Mouse (Mus musculus): Measurements from ENCODE around the gene Svopl. TPM values are rescaled to one million over a fixed set of nuclear protein-coding genes. Genes with fewer than 3 reads are reported as not detected.

Svopl gene
- polyA plus RNA-seq, 1 experiment from 2014 or later, result 2.4 TPM

DNA sequence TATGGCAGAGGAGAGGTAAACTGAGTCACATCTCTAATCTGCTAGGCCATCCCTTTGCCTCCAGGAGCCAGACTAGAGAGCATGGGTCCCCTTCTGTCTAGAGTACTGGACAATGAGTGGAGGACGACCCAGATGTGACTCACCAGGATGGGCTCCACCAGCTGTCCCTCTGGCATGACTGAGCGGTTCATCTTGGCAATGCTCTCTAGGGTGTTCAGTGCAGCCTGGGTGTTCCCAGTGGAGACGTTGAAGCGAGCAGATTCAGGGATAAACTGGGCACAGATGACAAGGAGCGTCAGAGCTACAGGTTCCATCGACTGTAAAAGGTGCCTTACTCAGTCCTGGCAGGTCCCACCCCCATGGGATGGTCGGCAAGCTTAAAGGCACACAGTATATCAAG lies 25.4 kb downstream of the Svopl start:
- Histone ChIP-seq H3K4me3 (no peak overlapping the region), H3K27me3 (replicated peaks; ENCODE audit: low read depth, poor library complexity, severe bottlenecking) (no peaks in the 10 kb centered on the region), H3K4me1 (peaks cover 4% of the 10 kb centered on the region; the same call in 1 of the 2 replicates), H3K9me3 (no peaks in the 10 kb centered on the region), H3K36me3 (replicated peaks) (no peaks in the 10 kb centered on the region), H3K27ac (replicated peaks) (no peak overlapping the region)
- WGBS, result 84% methylated on average over 7 of the region's 7 CpGs
- DNase-seq (ENCODE audit: low spot score), result no peak

DNA sequence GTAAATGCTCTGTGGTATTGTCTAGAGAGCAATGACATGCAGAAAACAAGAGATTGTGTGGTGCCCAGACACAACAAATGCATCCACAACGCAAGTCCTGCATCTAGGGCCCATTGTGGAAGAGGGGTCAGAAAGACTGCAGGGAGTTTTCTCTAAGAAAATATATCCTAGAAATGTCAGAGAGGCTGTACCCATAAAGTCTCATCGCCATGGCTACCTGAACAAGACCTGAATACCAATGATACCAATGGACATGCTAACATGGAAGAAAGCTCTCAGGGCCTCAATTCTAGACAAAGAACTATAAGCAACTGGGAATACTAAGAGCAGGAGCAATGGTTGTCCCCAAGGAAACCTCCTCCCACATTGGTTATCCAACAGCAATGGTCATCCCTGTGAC lies 34.0 kb downstream of the Svopl start:
- Histone ChIP-seq H3K4me3 (no peak overlapping the region), H3K4me1 (0 out of 2 replicates have a peak, but pooled peaks cover 3% of the 10 kb centered on the region), H3K27me3 (replicated peaks; ENCODE audit: low read depth, poor library complexity, severe bottlenecking) (no peaks in the 10 kb centered on the region), H3K36me3 (replicated peaks) (no peaks in the 10 kb centered on the region), H3K27ac (replicated peaks) (no peak overlapping the region), H3K9me3 (no peaks in the 10 kb centered on the region)
- no peak for DNase-seq (ENCODE audit: low spot score)
- 92% methylated on average over 2 of the region's 2 CpGs for WGBS

DNA sequence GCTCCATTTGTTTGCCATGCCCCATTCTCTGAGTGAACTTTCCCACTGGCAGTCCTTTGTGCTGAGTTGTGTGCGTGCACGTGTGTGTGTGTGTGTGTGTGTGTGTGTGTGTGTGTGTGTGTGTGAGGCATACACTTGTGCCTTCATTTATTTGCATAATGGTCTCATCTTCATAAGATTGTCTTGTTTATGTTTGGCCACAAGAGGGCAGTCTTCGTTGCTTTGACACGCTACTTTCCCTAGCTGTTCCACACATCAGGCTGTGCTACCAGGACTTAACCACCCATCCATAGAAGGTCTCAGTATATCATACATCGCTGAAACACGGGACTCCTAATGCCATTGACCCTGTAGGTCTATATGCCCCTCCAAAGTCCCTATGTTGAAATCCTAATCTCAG lies 39.3 kb downstream of the Svopl start:
- no peak overlapping the region for H3K4me3 ChIP-seq
- 12% methylated on average over 6 of the region's 6 CpGs for WGBS
- no peaks in the 10 kb centered on the region for H3K36me3 ChIP-seq (replicated peaks)
- H3K4me1 ChIP-seq, result 0 out of 2 replicates have a peak, but pooled peaks cover 3% of the 10 kb centered on the region
- H3K27ac ChIP-seq (replicated peaks), result no peak overlapping the region
- H3K27me3 ChIP-seq (replicated peaks; ENCODE audit: low read depth, poor library complexity, severe bottlenecking), result no peaks in the 10 kb centered on the region
- no peaks in the 10 kb centered on the region for H3K9me3 ChIP-seq
- DNase-seq (ENCODE audit: low spot score), result peak; percentile 59

DNA sequence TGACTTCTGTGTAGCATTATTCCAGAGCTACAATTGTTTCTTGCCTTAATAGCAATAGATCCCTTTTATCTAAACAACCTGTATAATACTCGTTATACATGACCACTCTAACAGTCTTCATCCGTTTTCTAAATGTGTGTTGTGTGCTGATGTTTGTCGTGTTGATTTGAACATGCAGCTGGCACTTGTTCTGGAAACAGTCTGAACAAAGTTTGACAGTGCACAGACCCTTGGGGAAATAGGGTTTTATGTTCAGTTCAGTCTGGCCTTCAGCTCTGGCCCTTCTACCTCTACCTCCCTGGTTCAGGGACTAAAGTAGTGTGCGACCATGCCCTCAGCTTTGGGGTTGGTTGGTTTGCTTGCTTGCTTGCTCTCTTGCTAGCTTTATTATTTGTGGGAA lies 79.4 kb downstream of the Svopl start:
- Histone ChIP-seq H3K27me3 (replicated peaks; ENCODE audit: low read depth, poor library complexity, severe bottlenecking) (no peaks in the 10 kb centered on the region), H3K27ac (replicated peaks) (no peak overlapping the region), H3K9me3 (no peaks in the 10 kb centered on the region), H3K4me3 (no peak overlapping the region), H3K36me3 (replicated peaks) (peaks cover 87% of the 10 kb centered on the region), H3K4me1 (no peaks in the 10 kb centered on the region)
- WGBS, result 92% methylated on average over 4 of the region's 4 CpGs
- no peak for DNase-seq (ENCODE audit: low spot score)

DNA sequence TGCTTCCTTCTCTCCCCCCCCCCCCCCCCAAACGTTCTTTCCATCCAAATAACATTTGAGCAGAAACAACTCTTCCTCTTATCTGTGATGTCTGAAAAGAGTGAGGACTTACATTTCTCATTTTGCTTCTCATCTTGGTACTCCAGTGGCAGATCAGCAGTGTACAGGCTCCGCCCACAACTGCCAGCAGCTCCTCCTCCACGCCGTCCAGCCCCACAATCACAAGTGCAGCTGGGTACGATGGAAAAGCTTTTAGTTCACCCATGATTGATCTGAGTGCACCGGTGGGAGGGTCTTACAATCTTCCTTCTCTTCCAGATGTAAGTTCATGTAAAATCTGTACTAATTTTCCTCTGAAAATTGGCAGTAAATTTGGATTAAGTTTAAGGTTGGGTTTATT lies 95.5 kb downstream of the Svopl start:
- Histone ChIP-seq H3K27me3 (replicated peaks; ENCODE audit: low read depth, poor library complexity, severe bottlenecking) (no peaks in the 10 kb centered on the region), H3K4me3 (no peak overlapping the region), H3K27ac (replicated peaks) (no peak overlapping the region), H3K4me1 (no peaks in the 10 kb centered on the region), H3K9me3 (no peaks in the 10 kb centered on the region), H3K36me3 (replicated peaks) (peaks cover 98% of the 10 kb centered on the region)
- WGBS, result 83% methylated on average over 6 of the region's 6 CpGs
- no peak for DNase-seq (ENCODE audit: low spot score)

DNA sequence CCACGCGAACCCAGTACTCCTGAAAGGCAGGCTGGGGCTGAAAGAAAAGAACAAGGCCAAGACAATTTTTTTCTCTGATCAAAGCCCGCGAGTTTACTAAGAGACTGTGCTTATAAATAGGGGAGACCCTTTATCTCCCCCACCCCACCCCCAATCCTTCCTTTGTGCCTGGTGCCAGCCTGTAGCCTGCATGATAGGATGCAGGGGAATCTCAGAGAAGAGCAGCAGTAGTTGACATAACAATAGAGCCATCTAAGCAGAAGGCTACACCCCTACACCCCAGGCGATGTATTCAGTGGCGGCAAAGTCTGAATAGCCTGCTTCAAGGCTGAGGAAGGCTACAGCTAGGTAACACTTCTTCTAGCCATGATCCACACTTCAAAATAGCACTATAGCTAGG lies 110.3 kb downstream of the Svopl start:
- WGBS, result 35% methylated on average over 6 of the region's 6 CpGs
- Histone ChIP-seq H3K4me3 (no peak overlapping the region), H3K27me3 (replicated peaks; ENCODE audit: low read depth, poor library complexity, severe bottlenecking) (no peaks in the 10 kb centered on the region), H3K36me3 (replicated peaks) (peaks cover 68% of the 10 kb centered on the region), H3K4me1 (peaks cover 10% of the 10 kb centered on the region; the same call in 1 of the 2 replicates), H3K27ac (replicated peaks) (peak overlapping the region; percentile 19; the same call in 1 of the 2 replicates), H3K9me3 (no peaks in the 10 kb centered on the region)
- no peak for DNase-seq (ENCODE audit: low spot score)

Other genes with a start within 250 kb of the Svopl start
- 20.4 and 20.7 TPM in 2 replicates for gene Trim24, start 176.2 kb downstream of the Svopl start, polyA plus RNA-seq (2016; fragmentation: Nextera tagmentation; extraction: Ambion mirVana)
- gene Tmem213, start 62.3 kb upstream of the Svopl start, polyA plus RNA-seq (2016; fragmentation: Nextera tagmentation; extraction: Ambion mirVana), result 0.25 and 0.52 TPM in 2 replicates
- gene Atp6v0a4, start 77.6 kb upstream of the Svopl start, polyA plus RNA-seq (2016; fragmentation: Nextera tagmentation; extraction: Ambion mirVana), result 0.05 TPM in 2 replicates
- 7.4 and 8.1 TPM in 2 replicates for gene D630045J12Rik, start 207.0 kb upstream of the Svopl start, polyA plus RNA-seq (2016; fragmentation: Nextera tagmentation; extraction: Ambion mirVana)